Mouse (Mus musculus) intestine, embryonic 15.5 days (tissue): ENCODE results near the gene Mad2l1bp. TPM values are rescaled to one million over a fixed set of nuclear protein-coding genes. Genes with fewer than 3 reads are reported as not detected.

ENCODE experiments used
- ATAC-seq: fragments of 200-750 bp; cut with Nextera tagmentation; 2 replicates; pipeline ENCODE4 v1.8.0; 2017; ENCODE audit warnings: moderate TSS enrichment, moderate library complexity
- H3K27ac ChIP-seq: fragments of 300-500 bp; sonication (generic); 2 replicates; pipeline ENCODE4 v1.5.1; 2015; ENCODE audit warnings: mild to moderate bottlenecking, inconsistent platforms
- H3K27me3 ChIP-seq: fragments of 300-500 bp; sonication (generic); replicated peaks from 2 replicates; pipeline ENCODE4 v1.6.1; 2015; ENCODE audit warnings: inconsistent platforms
- H3K36me3 ChIP-seq: fragments of 300-500 bp; sonication (generic); 2 replicates; pipeline ENCODE4 v1.6.1; 2015; ENCODE audit warnings: inconsistent platforms
- H3K4me1 ChIP-seq: fragments of 300-500 bp; sonication (generic); replicated peaks from 2 replicates; pipeline ENCODE4 v1.6.1; 2015; ENCODE audit warnings: inconsistent platforms
- H3K4me2 ChIP-seq: fragments of 300-500 bp; sonication (generic); replicated peaks from 2 replicates; pipeline ENCODE4 v1.6.1; 2015; ENCODE audit warnings: mild to moderate bottlenecking, inconsistent platforms
- H3K4me3 ChIP-seq: fragments of 300-500 bp; sonication (generic); replicated peaks from 2 replicates; pipeline ENCODE4 v1.5.1; 2015; ENCODE audit warnings: inconsistent platforms
- H3K9ac ChIP-seq: fragments of 300-500 bp; sonication (generic); 2 replicates; pipeline ENCODE4 v1.6.1; 2015; ENCODE audit warnings: inconsistent platforms
- H3K9me3 ChIP-seq: fragments of 300-500 bp; sonication (generic); 2 replicates; pipeline ENCODE4 v1.6.1; 2016; ENCODE audit warnings: inconsistent platforms
- WGBS: fragments of 180-500 bp; shearing (Covaris S2); methylation state at CpG from one replicate; pipeline ENCODE4 v1.1.7; 2015; 5-methylcytosine and 5-hydroxymethylcytosine counted together
- polyA plus RNA-seq: library from polyadenylated mRNA; unstranded; fragments of >200 nt; fragmentation: Nextera tagmentation; extraction: Ambion mirVana; gene quantifications from 2 replicates; pipeline ENCODE4 v1.2.1, GENCODE M21; 2015

Gene Mad2l1bp
- polyA plus RNA-seq, 1 experiment from 2014 or later: 33.8 TPM

- H3K4me2 ChIP-seq: no peak overlapping the region
- H3K4me1 ChIP-seq: peaks cover 20% of the 10 kb centered on the region
- no peak overlapping the region for H3K9ac ChIP-seq
- no peak overlapping the region for H3K27ac ChIP-seq
- WGBS: 91% methylated on average over 10 of the region's 10 CpGs
- no peaks in the 10 kb centered on the region for H3K27me3 ChIP-seq
- H3K9me3 ChIP-seq: no peaks in the 10 kb centered on the region
- H3K4me3 ChIP-seq: no peak overlapping the region
- ATAC-seq: no peak
- H3K36me3 ChIP-seq: peaks cover 51% of the 10 kb centered on the region
These were observed 11.4 kb upstream of the Mad2l1bp start for GRCm38 (mm10) chr17:46164791-46165190.

- Histone ChIP-seq H3K4me1 (peaks cover 23% of the 10 kb centered on the region), H3K27me3 (no peaks in the 10 kb centered on the region), H3K9ac (no peak overlapping the region), H3K9me3 (no peaks in the 10 kb centered on the region), H3K27ac (no peak overlapping the region), H3K4me3 (no peak overlapping the region), H3K36me3 (peaks cover 47% of the 10 kb centered on the region), H3K4me2 (no peak overlapping the region)
- WGBS: 94% methylated on average over 8 of the region's 8 CpGs
- no peak for ATAC-seq
These were observed 10.9 kb upstream of the Mad2l1bp start for GRCm38 (mm10) chr17:46164301-46164700.

- H3K36me3 ChIP-seq: peaks cover 37% of the 10 kb centered on the region
- no peaks in the 10 kb centered on the region for H3K27me3 ChIP-seq
- H3K4me2 ChIP-seq: peak overlapping the region; percentile 74
- no peak for ATAC-seq
- WGBS: 63% methylated on average over 9 of the region's 9 CpGs
- no peak overlapping the region for H3K9ac ChIP-seq
- H3K4me3 ChIP-seq: no peak overlapping the region
- peak overlapping the region; percentile 48; the same call in 1 of the 2 replicates for H3K27ac ChIP-seq
- no peaks in the 10 kb centered on the region for H3K9me3 ChIP-seq
- peaks cover 25% of the 10 kb centered on the region for H3K4me1 ChIP-seq
These were observed 9.6 kb upstream of the Mad2l1bp start for GRCm38 (mm10) chr17:46162951-46163421.

DNA sequence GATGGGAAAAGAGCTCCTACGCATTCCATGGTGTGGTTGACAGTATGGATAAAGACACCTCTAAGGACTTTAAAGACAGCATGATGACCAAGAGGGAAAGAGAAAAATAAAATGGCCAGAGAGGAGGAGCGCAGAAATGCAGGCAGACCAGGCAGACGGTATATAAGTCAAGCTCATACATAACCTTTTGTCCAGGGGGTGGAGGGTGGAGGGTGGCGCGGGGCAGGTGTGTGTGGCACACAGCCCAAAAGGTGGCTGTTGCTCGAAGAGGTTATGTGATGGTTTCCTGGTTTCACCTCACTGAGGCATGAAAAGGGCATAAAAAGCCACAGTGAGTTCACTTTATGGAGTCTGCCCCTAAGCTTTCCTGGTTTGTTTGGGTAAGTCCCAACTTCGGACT, 9.2 kb upstream of the Mad2l1bp start:
- peaks cover 33% of the 10 kb centered on the region for H3K36me3 ChIP-seq
- no peaks in the 10 kb centered on the region for H3K9me3 ChIP-seq
- 85% methylated on average over 7 of the region's 7 CpGs for WGBS
- H3K9ac ChIP-seq: no peak overlapping the region
- no peak for ATAC-seq
- H3K27me3 ChIP-seq: no peaks in the 10 kb centered on the region
- no peak overlapping the region for H3K27ac ChIP-seq
- H3K4me3 ChIP-seq: no peak overlapping the region
- peaks cover 25% of the 10 kb centered on the region for H3K4me1 ChIP-seq
- H3K4me2 ChIP-seq: peak overlapping the region; percentile 74

DNA sequence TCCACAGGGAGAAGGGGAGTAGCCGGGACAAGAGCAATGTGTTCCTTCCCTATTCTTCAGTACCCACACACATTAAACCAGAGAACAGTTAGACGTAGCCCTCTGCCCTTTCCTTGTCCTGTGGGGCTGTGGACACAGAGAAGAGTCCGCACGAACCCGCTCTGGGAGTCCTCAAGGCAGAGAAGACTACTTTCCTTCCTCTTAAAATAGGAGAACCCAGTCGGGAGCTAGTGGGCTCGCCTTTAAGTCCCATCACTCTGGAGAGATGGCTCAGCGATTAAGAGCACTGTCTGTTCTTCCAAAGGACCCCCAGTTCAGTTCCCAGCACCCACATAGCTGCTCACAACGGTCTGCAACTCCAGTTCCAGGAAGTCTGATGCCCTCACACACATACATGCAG, 8.4 kb upstream of the Mad2l1bp start:
- Histone ChIP-seq H3K9ac (peak overlapping the region; percentile 80), H3K9me3 (no peaks in the 10 kb centered on the region), H3K27ac (peak overlapping the region; percentile 72; the same call in 1 of the 2 replicates), H3K4me3 (peak overlapping the region; percentile 86), H3K4me2 (peak overlapping the region; percentile 74), H3K4me1 (peaks cover 25% of the 10 kb centered on the region), H3K36me3 (peaks cover 25% of the 10 kb centered on the region), H3K27me3 (no peaks in the 10 kb centered on the region)
- ATAC-seq: no peak
- WGBS: 43% methylated on average over 9 of the region's 9 CpGs

DNA sequence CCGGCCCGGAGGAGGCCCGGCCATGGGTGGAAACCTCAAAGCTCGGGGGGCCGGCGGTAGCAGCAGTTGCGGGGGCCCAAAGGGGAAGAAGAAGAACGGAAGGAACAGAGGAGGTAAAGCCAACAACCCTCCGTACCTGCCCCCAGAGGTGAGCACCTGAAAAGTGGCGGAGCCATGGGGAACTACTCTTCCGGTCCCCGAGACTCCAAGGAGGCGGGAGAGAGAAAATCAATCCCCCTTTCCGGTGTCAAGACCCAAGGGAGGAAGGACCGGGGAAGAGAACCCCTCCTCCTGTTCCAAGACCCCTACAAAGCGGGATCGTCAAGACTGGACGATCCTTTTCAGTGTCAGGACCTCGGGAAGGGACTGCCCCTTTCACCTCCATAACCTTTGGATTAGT, 7.8 kb upstream of the Mad2l1bp start:
- H3K4me3 ChIP-seq: peak overlapping the region; percentile 86
- H3K4me1 ChIP-seq: peaks cover 25% of the 10 kb centered on the region
- H3K27me3 ChIP-seq: no peaks in the 10 kb centered on the region
- peak overlapping the region; percentile 74 for H3K4me2 ChIP-seq
- peak overlapping the region; percentile 72 for H3K27ac ChIP-seq
- H3K9ac ChIP-seq: peak overlapping the region; percentile 80
- peaks cover 20% of the 10 kb centered on the region; the same call in 1 of the 2 replicates for H3K36me3 ChIP-seq
- WGBS: under 1% methylated on average over 19 of the region's 19 CpGs
- H3K9me3 ChIP-seq: no peaks in the 10 kb centered on the region
- ATAC-seq: peak; percentile 26

DNA sequence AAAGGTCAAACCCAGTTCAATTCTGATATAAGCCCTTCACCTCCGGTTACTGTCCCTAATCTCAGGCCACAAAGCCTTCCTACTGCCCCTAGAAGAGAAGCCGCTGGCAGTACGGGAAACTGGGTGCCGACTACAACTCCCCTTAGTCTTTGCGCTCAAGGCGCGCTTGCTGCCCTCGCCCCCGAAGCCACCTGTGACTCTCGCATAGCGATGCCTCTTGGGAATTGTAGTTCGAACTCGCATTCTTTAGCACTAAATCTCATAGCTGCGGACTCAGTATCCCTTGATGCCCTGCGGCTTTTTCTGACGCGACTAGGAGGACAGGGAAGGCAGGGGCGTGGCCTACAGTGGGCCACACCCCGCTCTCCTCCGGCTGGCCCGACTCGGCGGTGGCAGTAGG, 7.3 kb upstream of the Mad2l1bp start, which contains the start of gene Gtpbp2:
TSS of gene Gtpbp2 (plus strand) at position 347 of the 400 bp plus-strand sequence.
- peaks cover 15% of the 10 kb centered on the region; the same call in 1 of the 2 replicates for H3K36me3 ChIP-seq
- under 1% methylated on average over 23 of the region's 23 CpGs for WGBS
- H3K27me3 ChIP-seq: no peaks in the 10 kb centered on the region
- peaks cover 25% of the 10 kb centered on the region for H3K4me1 ChIP-seq
- H3K4me3 ChIP-seq: peak within 1 kb of the TSS; percentile 86
- H3K9me3 ChIP-seq: no peaks in the 10 kb centered on the region
- peak within 1 kb of the TSS; percentile 88 for H3K27ac ChIP-seq
- peak within 1 kb of the TSS; percentile 77 for H3K4me2 ChIP-seq
- peak; percentile 93 for ATAC-seq
- peak within 1 kb of the TSS; percentile 80 for H3K9ac ChIP-seq

DNA sequence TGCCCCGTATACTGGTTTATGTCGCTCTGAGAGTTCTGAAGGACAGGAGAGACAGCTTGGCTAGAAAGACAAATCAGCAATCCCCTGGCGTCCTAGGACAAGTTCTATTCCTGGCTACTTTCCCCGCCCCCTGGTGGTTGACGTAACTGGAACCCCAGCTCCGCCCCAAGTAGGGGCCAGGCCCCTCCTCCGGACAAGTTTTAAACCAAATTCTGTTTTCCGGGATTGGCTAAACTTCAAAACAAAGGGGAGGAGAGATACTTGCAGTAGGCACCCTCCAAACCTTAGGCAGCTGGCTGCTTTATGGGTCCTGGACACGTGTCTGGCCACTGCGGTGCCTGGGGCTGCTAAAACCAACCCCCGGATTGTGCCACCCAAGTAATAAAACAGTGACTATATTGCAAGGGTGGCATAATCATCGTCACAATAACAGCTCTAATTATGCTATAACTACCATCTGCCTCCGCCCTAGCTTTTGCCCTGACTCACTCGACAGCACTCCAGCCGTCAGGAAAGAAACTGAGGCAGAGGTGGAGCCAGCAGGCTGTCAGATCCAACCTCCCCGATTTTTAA, 6.8 kb upstream of the Mad2l1bp start:
- peak overlapping the region; percentile 77 for H3K4me2 ChIP-seq
- peak overlapping the region; percentile 86 for H3K4me3 ChIP-seq
- under 1% methylated on average over 16 of the region's 16 CpGs for WGBS
- peak overlapping the region; percentile 88 for H3K27ac ChIP-seq
- H3K4me1 ChIP-seq: peaks cover 25% of the 10 kb centered on the region
- H3K9ac ChIP-seq: peak overlapping the region; percentile 50
- H3K27me3 ChIP-seq: no peaks in the 10 kb centered on the region
- ATAC-seq: peak; percentile 72
- no peaks in the 10 kb centered on the region for H3K9me3 ChIP-seq
- peaks cover 10% of the 10 kb centered on the region; the same call in 1 of the 2 replicates for H3K36me3 ChIP-seq

GRCm38 (mm10) chr17:46159236-46159635, 5.9 kb upstream of the Mad2l1bp start:
- no peaks in the 10 kb centered on the region for H3K9me3 ChIP-seq
- no peak for ATAC-seq
- H3K27me3 ChIP-seq: no peaks in the 10 kb centered on the region
- no peak overlapping the region for H3K4me3 ChIP-seq
- no peak overlapping the region for H3K9ac ChIP-seq
- H3K36me3 ChIP-seq: peaks cover 1% of the 10 kb centered on the region; the same call in 1 of the 2 replicates
- H3K27ac ChIP-seq: no peak overlapping the region
- 37% methylated on average over 2 of the region's 2 CpGs for WGBS
- peak overlapping the region; percentile 77 for H3K4me2 ChIP-seq
- H3K4me1 ChIP-seq: peaks cover 25% of the 10 kb centered on the region

GRCm38 (mm10) chr17:46157131-46157530, 3.8 kb upstream of the Mad2l1bp start:
- Histone ChIP-seq H3K27ac (no peak overlapping the region), H3K27me3 (no peaks in the 10 kb centered on the region), H3K4me1 (peaks cover 21% of the 10 kb centered on the region), H3K36me3 (no peaks in the 10 kb centered on the region), H3K4me3 (no peak overlapping the region), H3K9me3 (no peaks in the 10 kb centered on the region), H3K9ac (no peak overlapping the region), H3K4me2 (no peak overlapping the region)
- no peak for ATAC-seq
- 89% methylated on average over 8 of the region's 8 CpGs for WGBS

DNA sequence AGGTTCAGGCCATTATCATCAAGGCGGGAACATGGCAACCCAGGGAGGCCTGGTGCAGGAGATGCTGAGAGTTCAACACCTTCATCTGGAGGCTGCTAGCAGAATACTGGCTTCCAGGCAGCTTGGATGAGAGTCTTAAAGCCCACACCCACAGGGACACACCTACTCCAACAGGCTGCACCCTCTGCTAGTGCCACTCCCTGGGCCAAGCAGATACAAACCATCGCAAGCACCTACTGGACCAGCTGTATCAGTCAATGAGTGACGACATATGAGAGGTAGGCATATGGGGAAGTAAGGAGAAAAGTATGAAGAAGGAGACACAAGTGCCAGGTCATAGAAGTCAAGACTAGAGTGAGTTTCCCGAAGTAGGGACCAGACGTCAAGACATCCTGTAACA, 3.3 kb upstream of the Mad2l1bp start:
- Histone ChIP-seq H3K4me3 (no peak overlapping the region), H3K27ac (no peak overlapping the region), H3K9ac (no peak overlapping the region), H3K4me2 (no peak overlapping the region), H3K4me1 (peaks cover 17% of the 10 kb centered on the region), H3K36me3 (no peaks in the 10 kb centered on the region), H3K27me3 (no peaks in the 10 kb centered on the region), H3K9me3 (no peaks in the 10 kb centered on the region)
- no peak for ATAC-seq
- 80% methylated on average over 5 of the region's 5 CpGs for WGBS

DNA sequence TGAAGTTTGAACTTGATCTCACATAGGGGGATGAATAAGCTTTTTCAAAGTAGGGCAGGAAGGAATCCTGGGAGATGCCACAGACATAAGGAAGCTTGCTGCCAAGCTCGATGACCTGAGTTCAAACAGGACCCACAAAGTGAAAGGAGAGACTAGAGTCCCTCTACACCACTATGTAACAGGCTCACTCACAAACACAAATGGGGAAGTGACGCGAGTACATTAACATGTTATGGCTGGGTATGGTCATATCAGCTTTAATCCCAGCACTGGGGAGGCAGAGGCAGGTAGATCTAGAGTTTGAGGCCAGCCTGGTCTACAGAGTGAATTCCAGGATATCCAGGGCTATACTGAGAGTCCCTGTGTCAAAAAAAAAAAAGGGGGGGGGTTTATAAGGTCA, 983 bp upstream of the Mad2l1bp start:
- WGBS: 96% methylated on average over 3 of the region's 3 CpGs
- Histone ChIP-seq H3K9me3 (no peaks in the 10 kb centered on the region), H3K4me1 (peaks cover 14% of the 10 kb centered on the region), H3K27me3 (no peaks in the 10 kb centered on the region), H3K9ac (no peak overlapping the region), H3K36me3 (no peaks in the 10 kb centered on the region), H3K27ac (no peak overlapping the region), H3K4me2 (no peak overlapping the region), H3K4me3 (no peak overlapping the region)
- ATAC-seq: no peak
